Mouse (Mus musculus) midbrain, postnatal 0 days (tissue): ENCODE data around the gene Ttc17. TPM values are rescaled to one million over a fixed set of nuclear protein-coding genes. Genes with fewer than 3 reads are reported as not detected.
A peak's percentile ranks its signal among the peaks of the same experiment; 100 is the strongest.

ENCODE experiments used
- ATAC-seq: fragments of 200-750 bp; cut with Nextera tagmentation; 2 replicates; pipeline ENCODE4 v1.8.0; 2017; ENCODE audit warnings: moderate number of reproducible peaks, mild to moderate bottlenecking, moderate TSS enrichment, moderate library complexity; ENCODE audit not compliant: low FRiP score
- DNase-seq: peaks from one replicate; pipeline ENCODE4 v3.0.0-alpha.2; 2015; ENCODE audit warnings: low spot score
- H3K27ac ChIP-seq: fragments of 300-500 bp; sonication (generic); 2 replicates; pipeline ENCODE4 v1.5.1; 2014; ENCODE audit warnings: low read depth, mild to moderate bottlenecking, low read length, mixed read lengths
- H3K27me3 ChIP-seq: fragments of 300-500 bp; sonication (generic); 2 replicates; pipeline ENCODE4 v1.6.1; 2014; ENCODE audit warnings: low read length, control low read depth, mixed read lengths; ENCODE audit not compliant: insufficient read depth
- H3K36me3 ChIP-seq: fragments of 300-500 bp; sonication (generic); 2 replicates; pipeline ENCODE4 v1.6.1; 2014; ENCODE audit warnings: low read length, control low read depth, mixed read lengths; ENCODE audit not compliant: insufficient read depth
- H3K4me1 ChIP-seq: fragments of 300-500 bp; sonication (generic); 2 replicates; pipeline ENCODE4 v1.6.1; 2014; ENCODE audit warnings: mild to moderate bottlenecking, control low read depth, antibody characterized with exemption, low read length, mixed read lengths; ENCODE audit not compliant: insufficient read depth
- H3K4me2 ChIP-seq: fragments of 300-500 bp; sonication (generic); 2 replicates; pipeline ENCODE4 v1.6.1; 2014; ENCODE audit warnings: low read depth, mild to moderate bottlenecking, low read length, mixed read lengths; ENCODE audit not compliant: poor library complexity, severe bottlenecking
- H3K4me3 ChIP-seq: fragments of 300-500 bp; sonication (generic); 2 replicates; pipeline ENCODE4 v1.5.1; 2014; ENCODE audit warnings: low read depth, mild to moderate bottlenecking, low read length, moderate library complexity
- H3K9ac ChIP-seq: fragments of 300-500 bp; sonication (generic); replicated peaks from 2 replicates; pipeline ENCODE4 v1.6.1; 2014; ENCODE audit warnings: mild to moderate bottlenecking, low read length, moderate library complexity, mixed read lengths; ENCODE audit not compliant: poor library complexity, severe bottlenecking
- H3K9me3 ChIP-seq: fragments of 300-500 bp; sonication (generic); 2 replicates; pipeline ENCODE4 v1.6.1; 2016; ENCODE audit warnings: low read length, control low read depth
- CTCF ChIP-seq: IDR thresholded peaks from 2 replicates; pipeline ENCODE4 v1.5.1; 2016; ENCODE audit warnings: antibody characterized with exemption, mild to moderate bottlenecking
- WGBS: fragments of 180-500 bp; shearing (Covaris S2); extraction: QIAGEN DNeasy Blood & Tissue Kit; methylation state at CpG from one replicate; pipeline ENCODE4 v1.1.7; 2014; 5-methylcytosine and 5-hydroxymethylcytosine counted together
- polyA plus RNA-seq: library from polyadenylated mRNA; unstranded; fragments of >200 nt; fragmentation: Nextera tagmentation; extraction: Ambion mirVana; gene quantifications from 2 replicates; pipeline ENCODE4 v1.2.1, GENCODE M21; 2015
- total RNA-seq: library from RNA; depleted of rRNA; stranded (reverse); fragments of >200 nt; gene quantifications from 2 replicates; pipeline ENCODE4 v1.2.3, GENCODE M21; 2014

The Ttc17 gene
- total and polyA plus RNA-seq, 2 experiments from 2014 or later = 20.2 to 24.3 TPM

DNA sequence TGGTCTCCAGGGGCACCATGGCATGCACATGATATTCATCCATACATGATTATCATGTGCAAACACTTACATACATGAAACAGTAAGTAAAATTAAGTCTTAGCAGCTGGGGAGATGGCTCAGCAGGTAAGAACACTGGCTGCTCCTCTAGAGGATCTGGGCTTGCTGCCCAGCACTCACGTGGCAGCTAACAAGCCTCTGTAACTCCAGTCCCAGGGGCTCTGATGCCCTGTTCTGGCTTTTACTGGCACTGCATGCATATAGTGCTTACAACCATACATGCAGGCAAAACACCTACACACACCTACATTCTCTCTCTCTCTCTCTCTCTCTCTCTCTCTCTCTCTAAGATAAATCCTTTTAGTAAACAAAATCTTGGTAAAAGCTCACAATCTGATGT lies 65.7 kb downstream of the Ttc17 start:
- Histone ChIP-seq H3K27ac (no peak overlapping the region), H3K36me3 (peaks cover 24% of the 10 kb centered on the region; the same call in 1 of the 2 replicates), H3K9ac (no peak overlapping the region), H3K4me3 (no peak overlapping the region), H3K4me2 (no peak overlapping the region), H3K9me3 (no peaks in the 10 kb centered on the region), H3K4me1 (no peaks in the 10 kb centered on the region), H3K27me3 (no peaks in the 10 kb centered on the region)
- no peak for TF ChIP-seq CTCF
- ATAC-seq (no peak), DNase-seq (peak; percentile 14)
- 65% methylated on average over 1 of the region's 1 CpGs for WGBS

DNA sequence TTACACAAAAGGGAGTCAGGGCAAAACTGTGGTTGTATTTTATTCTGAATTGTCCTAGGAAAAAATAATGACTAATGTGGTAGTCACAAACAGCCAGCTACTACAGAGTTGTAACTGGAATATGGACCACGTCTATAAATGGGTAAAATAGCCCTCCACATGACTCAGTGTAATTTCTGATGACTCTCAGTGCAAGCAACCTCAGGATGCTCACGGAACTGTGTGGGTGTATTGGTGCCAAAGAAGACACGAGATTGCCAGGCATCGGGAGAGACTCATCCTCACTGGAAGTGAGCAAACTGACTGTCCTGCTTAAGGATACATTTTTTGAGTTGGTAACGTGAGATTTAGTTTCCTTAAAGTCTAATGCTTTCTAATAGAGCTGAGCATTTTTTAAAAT lies 67.0 kb downstream of the Ttc17 start:
- H3K4me3 ChIP-seq = no peak overlapping the region
- H3K4me1 ChIP-seq = no peaks in the 10 kb centered on the region
- H3K36me3 ChIP-seq = peaks cover 22% of the 10 kb centered on the region; the same call in 1 of the 2 replicates
- H3K9me3 ChIP-seq = no peaks in the 10 kb centered on the region
- ATAC-seq (no peak), DNase-seq (no peak)
- 94% methylated on average over 5 of the region's 5 CpGs for WGBS
- H3K4me2 ChIP-seq = no peak overlapping the region
- TF ChIP-seq CTCF = no peak
- H3K27me3 ChIP-seq = no peaks in the 10 kb centered on the region
- H3K9ac ChIP-seq = no peak overlapping the region
- no peak overlapping the region for H3K27ac ChIP-seq

DNA sequence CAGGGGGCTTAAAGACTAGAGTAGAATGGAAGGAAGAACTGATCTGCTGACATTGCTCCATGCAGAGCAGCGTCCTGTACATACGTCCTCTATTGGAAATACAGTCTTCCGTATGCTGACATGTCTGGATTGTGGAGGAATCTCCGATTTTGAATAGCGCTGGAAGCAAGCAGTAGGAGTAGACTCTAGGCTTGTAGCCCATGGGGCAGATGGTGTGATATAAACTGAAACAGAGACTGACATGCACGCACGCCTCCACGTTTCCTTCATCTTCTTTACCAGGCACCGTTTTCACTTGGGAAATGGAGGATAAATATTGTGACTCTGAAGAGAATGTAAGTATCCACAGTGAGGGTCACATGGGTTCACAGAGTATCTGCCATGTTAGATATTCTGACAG lies 70.2 kb downstream of the Ttc17 start:
- Histone ChIP-seq H3K9ac (no peak overlapping the region), H3K36me3 (peaks cover 15% of the 10 kb centered on the region), H3K9me3 (no peaks in the 10 kb centered on the region), H3K4me3 (no peak overlapping the region), H3K27me3 (no peaks in the 10 kb centered on the region), H3K4me1 (no peaks in the 10 kb centered on the region), H3K27ac (no peak overlapping the region), H3K4me2 (no peak overlapping the region)
- WGBS = 97% methylated on average over 9 of the region's 9 CpGs
- no peak for TF ChIP-seq CTCF
- no peak for ATAC-seq
- no peak for DNase-seq

DNA sequence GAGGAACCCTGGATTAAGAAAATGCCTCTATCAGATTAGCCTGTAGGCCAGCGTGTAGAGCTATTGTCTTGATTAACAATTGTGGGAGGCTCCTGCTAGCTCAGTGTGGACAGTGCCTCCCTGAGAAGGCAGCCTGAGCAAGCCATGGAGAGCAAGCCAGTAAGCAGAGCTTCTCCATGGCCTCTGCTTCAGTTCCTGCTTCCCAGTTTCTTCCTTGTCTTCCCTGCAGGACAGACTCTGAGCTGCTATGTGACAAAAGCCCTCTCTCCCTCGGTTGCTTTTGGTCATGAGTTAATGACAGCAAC lies 71.8 kb downstream of the Ttc17 start:
- H3K27ac ChIP-seq = no peak overlapping the region
- DNase-seq (no peak), ATAC-seq (no peak)
- no peak for TF ChIP-seq CTCF
- 14% methylated on average over 2 of the region's 2 CpGs for WGBS
- H3K9me3 ChIP-seq = no peaks in the 10 kb centered on the region
- H3K36me3 ChIP-seq = peaks cover 21% of the 10 kb centered on the region
- H3K4me1 ChIP-seq = no peaks in the 10 kb centered on the region
- H3K4me2 ChIP-seq = no peak overlapping the region
- no peaks in the 10 kb centered on the region for H3K27me3 ChIP-seq
- no peak overlapping the region for H3K9ac ChIP-seq
- H3K4me3 ChIP-seq = no peak overlapping the region

DNA sequence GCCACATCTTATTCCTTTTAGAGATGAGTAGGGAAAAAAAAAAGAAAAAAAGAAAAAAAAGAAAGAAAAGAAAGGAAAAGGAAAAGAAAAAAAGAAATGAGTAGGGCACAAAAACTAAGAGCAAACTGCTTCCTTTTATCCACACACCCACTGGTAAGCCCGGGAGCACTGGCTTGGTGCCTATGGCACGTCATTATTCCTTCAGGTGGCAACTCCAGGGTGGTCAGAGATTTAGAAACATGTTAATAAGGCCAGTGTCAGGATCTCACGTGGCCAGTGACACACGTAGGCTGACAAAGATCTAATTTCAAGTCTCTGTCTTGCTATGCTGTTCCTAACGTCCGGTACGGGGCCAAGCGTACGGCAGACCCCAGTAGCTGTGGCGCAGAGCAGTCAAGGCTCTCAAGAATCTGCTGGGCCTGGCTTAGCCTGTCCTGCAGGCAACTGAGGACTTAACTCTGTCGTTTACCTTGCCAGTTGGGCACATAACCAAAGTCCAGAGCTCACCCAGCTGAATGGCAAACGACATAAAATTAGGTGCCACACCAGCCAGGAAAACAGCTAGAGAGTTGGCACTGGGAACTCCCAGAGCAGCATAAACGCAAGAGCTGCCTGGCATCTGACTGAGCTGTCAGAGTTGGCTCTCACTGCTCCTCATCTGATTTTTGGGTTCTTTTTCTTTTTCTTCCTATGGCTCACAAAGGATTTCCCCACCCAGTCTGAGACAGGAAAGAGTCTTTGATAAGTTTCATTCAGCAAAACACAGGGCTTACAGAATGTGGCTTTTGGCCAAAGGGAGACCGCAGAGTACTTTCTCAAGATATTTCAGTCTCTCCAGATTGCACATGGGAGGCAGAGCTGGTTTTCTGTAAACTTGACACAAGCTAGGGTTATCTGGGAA lies 72.4 kb downstream of the Ttc17 start:
- ATAC-seq = no peak
- H3K27ac ChIP-seq = no peak overlapping the region
- DNase-seq = peak; percentile 16

DNA sequence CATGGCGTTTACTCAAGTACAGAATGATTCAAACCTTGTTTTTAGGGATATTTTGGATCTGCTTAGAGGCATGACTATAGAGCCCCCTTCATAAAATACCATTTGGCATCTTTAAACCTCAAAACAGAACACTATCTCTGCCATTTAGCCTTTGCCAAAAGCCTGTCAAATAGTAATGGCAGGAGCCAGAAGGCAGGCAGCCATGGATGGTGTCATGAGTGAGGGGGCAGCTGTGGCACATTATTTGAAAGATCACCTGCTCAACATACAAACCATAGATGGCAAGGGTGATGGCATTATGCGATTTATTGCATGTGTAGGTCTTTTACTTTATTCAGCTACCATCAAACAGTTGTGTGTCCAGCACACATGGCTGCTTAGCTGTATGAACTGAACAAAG lies 73.4 kb downstream of the Ttc17 start:
- Histone ChIP-seq H3K4me2 (no peak overlapping the region), H3K4me3 (no peak overlapping the region), H3K27ac (no peak overlapping the region), H3K27me3 (no peaks in the 10 kb centered on the region), H3K36me3 (peaks cover 30% of the 10 kb centered on the region), H3K9me3 (no peaks in the 10 kb centered on the region), H3K4me1 (no peaks in the 10 kb centered on the region), H3K9ac (no peak overlapping the region)
- 92% methylated on average over 2 of the region's 2 CpGs for WGBS
- DNase-seq (no peak), ATAC-seq (no peak)
- no peak for TF ChIP-seq CTCF

More for the DNA sequence above, 72.4 kb downstream of the Ttc17 start:
- no peak overlapping the region for H3K4me2 ChIP-seq
- no peaks in the 10 kb centered on the region for H3K9me3 ChIP-seq
- peaks cover 22% of the 10 kb centered on the region for H3K36me3 ChIP-seq
- WGBS = 68% methylated on average over 14 of the region's 14 CpGs
- H3K4me1 ChIP-seq = no peaks in the 10 kb centered on the region
- no peak overlapping the region for H3K4me3 ChIP-seq
- no peak overlapping the region for H3K9ac ChIP-seq
- H3K27me3 ChIP-seq = no peaks in the 10 kb centered on the region
- no peak for TF ChIP-seq CTCF
